Mouse (Mus musculus) cerebellum, postnatal 10 days (tissue): Measurements from ENCODE around the gene Csn2.

ENCODE experiments used
- DNase-seq, 2 experiments: peaks; one replicate each; pipeline ENCODE4 v3.0.0; 2021; ENCODE audit warnings: mixed read lengths in 2 of 2

The Csn2 gene

DNA sequence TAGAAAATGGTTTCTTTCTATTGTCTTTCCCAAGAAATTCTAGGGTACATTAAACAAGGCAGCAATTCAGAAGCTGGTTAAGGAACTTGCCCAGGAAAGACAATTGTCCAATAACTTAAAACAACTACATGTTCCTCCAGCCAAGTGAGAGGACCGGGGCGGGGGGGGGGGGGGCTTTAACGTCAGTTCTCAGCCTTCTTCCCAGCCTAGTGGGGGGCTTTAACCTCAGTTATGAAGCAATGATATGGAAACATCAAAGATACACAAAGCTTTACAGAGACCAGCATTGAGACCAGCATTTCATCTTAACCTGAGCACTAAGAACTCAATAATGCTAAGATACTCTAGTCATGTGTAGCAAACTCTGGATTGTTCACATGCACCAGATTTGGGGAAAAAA, at the start of gene Csn2:
Csn2 (minus strand) TSS at position 101 of the 400 bp plus-strand sequence.
- no peak for DNase-seq

- DNase-seq: no peak
Observed at GRCm38 (mm10) chr5:87734821-87735220, 35.4 kb upstream of the Csn2 start.

DNA sequence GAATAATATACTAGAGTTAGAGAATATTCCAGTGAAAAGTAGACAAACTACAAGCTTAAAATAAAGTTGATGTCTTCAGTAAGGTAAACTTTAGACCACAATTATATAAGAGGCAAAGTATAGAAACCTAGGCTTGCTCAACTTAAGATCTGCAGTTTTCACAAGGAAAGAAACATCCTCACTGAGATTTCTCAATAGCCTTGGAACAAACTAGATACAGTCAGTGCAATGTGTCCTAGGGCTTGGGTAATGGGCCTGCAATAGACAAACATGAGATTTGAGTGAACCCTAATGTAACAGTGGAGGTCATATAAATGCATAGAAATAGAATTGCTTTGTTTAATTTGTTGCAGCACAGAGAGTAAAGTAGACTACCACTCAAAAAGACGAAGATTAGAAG, 6.5 kb upstream of the Csn2 start:
- no peak for DNase-seq

GRCm38 (mm10) chr5:87665908-87666307, 33.5 kb downstream of the Csn2 start, which contains the start of gene Csn1s1:
Gene Csn1s1 (plus strand): TSS chr5:87666208.
- DNase-seq: no peak

- peak; percentile 39 to 55 for DNase-seq
Observed at GRCm38 (mm10) chr5:87642787-87643186, 56.6 kb downstream of the Csn2 start.
